Mouse (Mus musculus) megakaryocyte, embryonic 14.5 days (primary cell): ENCODE measurements around the gene Tmem26. TPM values are rescaled to one million over a fixed set of nuclear protein-coding genes. Genes with fewer than 3 reads are reported as not detected.

ENCODE experiments used
- H3K27me3 ChIP-seq: replicated peaks from 2 replicates; pipeline ENCODE3; 2012; ENCODE audit warnings: inconsistent platforms
- H3K36me3 ChIP-seq: replicated peaks from 2 replicates; pipeline ENCODE3; 2012; ENCODE audit warnings: low read length, inconsistent platforms, mixed read lengths
- H3K4me1 ChIP-seq: 2 replicates; pipeline ENCODE4 v1.6.1; 2012; ENCODE audit warnings: inconsistent platforms
- H3K4me3 ChIP-seq: replicated peaks from 2 replicates; pipeline ENCODE3; 2012; ENCODE audit warnings: moderate library complexity, mild to moderate bottlenecking, inconsistent platforms
- H3K9me3 ChIP-seq: 2 replicates; pipeline ENCODE4 v1.6.1; 2012; ENCODE audit warnings: inconsistent platforms
- FLI1 ChIP-seq: IDR thresholded peaks from 2 replicates; pipeline ENCODE4 v1.6.1; 2012; ENCODE audit warnings: low read length, inconsistent platforms, mixed read lengths
- GATA1 ChIP-seq: IDR thresholded peaks from 3 replicates; pipeline ENCODE4 v1.6.1; 2012; ENCODE audit warnings: mixed read lengths, low read length, inconsistent platforms, borderline replicate concordance
- polyA plus RNA-seq: library from polyadenylated mRNA; stranded (reverse); fragments of >175 nt; gene quantifications from 2 replicates; pipeline ENCODE4 v1.2.3, GENCODE M21; 2012; ENCODE audit warnings: low replicate concordance; ENCODE audit not compliant: insufficient read depth

The Tmem26 gene
- polyA plus RNA-seq, 1 experiment: not detected

DNA sequence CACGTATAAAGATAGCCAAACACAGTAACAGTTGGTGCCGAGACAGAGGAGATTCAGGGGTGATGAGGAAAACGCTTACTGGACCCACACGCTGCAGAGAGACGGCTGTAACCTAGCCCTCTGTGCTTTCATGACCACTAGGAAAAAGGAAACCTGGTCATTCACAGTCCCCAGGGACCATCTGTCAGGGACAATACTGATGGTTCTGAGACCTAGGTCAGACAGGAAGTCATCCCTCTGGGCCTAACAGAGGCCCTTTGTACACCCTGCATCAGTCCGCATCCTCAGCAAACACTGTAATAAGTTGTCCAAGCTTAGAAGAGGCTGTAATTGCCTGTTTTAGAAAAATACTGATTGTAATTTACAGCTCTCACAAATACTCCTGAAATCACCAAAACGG lies 76.4 kb downstream of the Tmem26 start:
- no peak for TF ChIP-seq GATA1
- no peak for TF ChIP-seq FLI1

DNA sequence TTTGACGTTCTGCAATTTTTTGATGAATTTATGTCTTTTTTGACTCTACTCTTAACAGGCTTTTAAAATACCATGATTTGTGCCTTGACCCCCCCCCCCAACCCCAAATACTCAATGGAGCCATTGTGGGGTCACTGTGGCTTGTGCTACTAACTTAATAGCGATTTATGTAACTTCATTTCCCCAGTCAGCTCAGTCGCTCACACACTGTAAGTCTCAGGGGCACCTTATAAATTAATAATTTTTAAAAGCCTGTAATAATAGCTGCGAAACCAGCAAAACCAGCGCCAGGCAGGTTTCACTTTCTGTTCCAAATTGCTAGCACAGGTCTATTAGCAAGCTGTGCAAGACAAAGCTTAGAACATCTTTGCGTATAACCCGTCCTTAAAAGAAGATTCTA lies 76.9 kb downstream of the Tmem26 start:
- H3K4me1 ChIP-seq: no peaks in the 10 kb centered on the region
- H3K4me3 ChIP-seq: no peak overlapping the region
- no peaks in the 10 kb centered on the region for H3K36me3 ChIP-seq
- TF ChIP-seq FLI1 (no peak), GATA1 (no peak)
- H3K27me3 ChIP-seq: no peaks in the 10 kb centered on the region
- peaks cover 3% of the 10 kb centered on the region; the same call in 1 of the 2 replicates for H3K9me3 ChIP-seq

More for the DNA sequence above, 76.4 kb downstream of the Tmem26 start:
- Histone ChIP-seq H3K4me1 (no peaks in the 10 kb centered on the region), H3K9me3 (peaks cover 3% of the 10 kb centered on the region; the same call in 1 of the 2 replicates), H3K27me3 (no peaks in the 10 kb centered on the region), H3K4me3 (no peak overlapping the region), H3K36me3 (no peaks in the 10 kb centered on the region)

DNA sequence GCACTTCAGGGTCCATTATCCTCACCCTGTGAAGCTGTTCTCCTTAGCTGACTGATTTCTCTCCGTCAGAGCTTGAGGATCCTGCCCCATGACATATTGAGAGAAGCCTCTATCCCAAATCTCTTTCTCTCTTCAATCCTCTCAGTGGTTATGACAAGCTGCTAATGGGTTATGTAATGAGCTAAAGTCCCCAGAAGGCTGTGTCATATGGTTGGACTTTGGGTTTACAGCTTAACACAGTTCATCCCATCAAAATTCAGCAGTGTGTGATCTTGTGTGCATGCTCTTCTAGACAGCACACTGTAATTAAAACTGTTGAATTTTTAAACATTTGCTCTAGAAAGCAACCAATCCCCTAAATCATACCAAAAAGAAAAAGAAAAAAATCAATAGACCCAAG lies 82.9 kb downstream of the Tmem26 start:
- Histone ChIP-seq H3K36me3 (no peaks in the 10 kb centered on the region), H3K9me3 (peaks cover 4% of the 10 kb centered on the region), H3K4me3 (no peak overlapping the region), H3K4me1 (no peaks in the 10 kb centered on the region), H3K27me3 (no peaks in the 10 kb centered on the region)
- TF ChIP-seq FLI1 (no peak), GATA1 (no peak)

DNA sequence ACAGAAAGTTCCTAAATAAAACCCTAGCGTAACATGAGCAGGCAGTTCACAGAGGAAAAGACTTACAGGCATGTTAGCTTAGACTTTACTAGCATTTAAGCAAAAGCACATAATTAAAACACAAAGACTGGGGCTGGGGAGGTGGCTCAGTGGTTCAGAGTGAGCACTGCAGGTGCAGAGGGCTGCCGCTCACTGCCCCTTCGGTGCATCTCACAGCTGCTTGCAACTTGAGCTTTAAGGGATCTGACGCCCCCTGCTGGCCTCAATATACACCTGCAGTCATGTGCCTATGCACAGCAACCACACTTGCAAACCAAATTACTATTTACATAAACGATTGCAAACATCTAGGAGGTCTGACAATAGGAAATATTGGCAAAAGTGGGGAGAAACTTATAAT lies 87.5 kb downstream of the Tmem26 start:
- Histone ChIP-seq H3K27me3 (no peaks in the 10 kb centered on the region), H3K4me3 (no peak overlapping the region), H3K36me3 (no peaks in the 10 kb centered on the region), H3K9me3 (peaks cover 4% of the 10 kb centered on the region), H3K4me1 (no peaks in the 10 kb centered on the region)
- TF ChIP-seq FLI1: no peak
- no peak for TF ChIP-seq GATA1

DNA sequence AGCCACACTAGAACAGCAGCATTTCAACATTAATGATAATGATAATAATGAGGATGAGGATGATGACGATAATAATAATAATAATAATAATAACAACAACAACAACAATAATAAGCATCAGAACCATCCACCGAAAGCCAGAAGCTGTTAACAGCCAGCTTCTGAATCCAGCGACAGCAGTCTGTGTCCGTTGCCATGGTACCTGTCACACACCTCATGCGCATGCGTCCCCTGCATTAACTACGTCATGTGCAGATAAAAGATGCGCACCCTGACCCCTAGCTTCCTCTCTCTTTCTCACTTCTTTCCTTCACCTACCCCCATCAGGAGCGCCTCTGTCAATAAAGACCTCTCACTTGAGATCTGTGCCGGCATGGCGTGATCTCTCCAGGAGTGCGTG lies 89.3 kb downstream of the Tmem26 start:
- H3K4me1 ChIP-seq: no peaks in the 10 kb centered on the region
- H3K36me3 ChIP-seq: no peaks in the 10 kb centered on the region
- H3K9me3 ChIP-seq: peaks cover 4% of the 10 kb centered on the region
- H3K4me3 ChIP-seq: no peak overlapping the region
- H3K27me3 ChIP-seq: no peaks in the 10 kb centered on the region
- no peak for TF ChIP-seq FLI1
- TF ChIP-seq GATA1: no peak

DNA sequence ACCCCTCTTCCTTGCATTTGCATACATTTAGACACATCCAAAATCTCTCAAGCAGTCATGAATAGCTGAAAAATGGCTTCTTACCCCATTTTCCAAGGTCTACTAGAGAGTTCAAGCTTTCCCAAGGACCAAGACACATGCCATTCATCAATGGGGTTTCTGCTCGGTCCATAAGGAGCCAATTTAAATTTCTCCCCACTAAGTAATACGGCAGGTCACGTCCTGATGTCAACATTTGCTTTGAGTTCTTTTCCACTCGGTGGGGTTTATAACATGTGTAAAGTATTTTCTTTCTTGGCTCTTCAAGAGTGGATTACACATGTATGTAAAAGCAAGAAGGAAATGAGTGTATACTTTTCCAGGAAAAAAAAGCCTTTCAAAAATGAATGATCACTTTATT lies 93.8 kb downstream of the Tmem26 start:
- Histone ChIP-seq H3K4me3 (no peak overlapping the region), H3K36me3 (no peaks in the 10 kb centered on the region), H3K27me3 (no peaks in the 10 kb centered on the region), H3K4me1 (no peaks in the 10 kb centered on the region), H3K9me3 (no peaks in the 10 kb centered on the region)
- no peak for TF ChIP-seq FLI1

DNA sequence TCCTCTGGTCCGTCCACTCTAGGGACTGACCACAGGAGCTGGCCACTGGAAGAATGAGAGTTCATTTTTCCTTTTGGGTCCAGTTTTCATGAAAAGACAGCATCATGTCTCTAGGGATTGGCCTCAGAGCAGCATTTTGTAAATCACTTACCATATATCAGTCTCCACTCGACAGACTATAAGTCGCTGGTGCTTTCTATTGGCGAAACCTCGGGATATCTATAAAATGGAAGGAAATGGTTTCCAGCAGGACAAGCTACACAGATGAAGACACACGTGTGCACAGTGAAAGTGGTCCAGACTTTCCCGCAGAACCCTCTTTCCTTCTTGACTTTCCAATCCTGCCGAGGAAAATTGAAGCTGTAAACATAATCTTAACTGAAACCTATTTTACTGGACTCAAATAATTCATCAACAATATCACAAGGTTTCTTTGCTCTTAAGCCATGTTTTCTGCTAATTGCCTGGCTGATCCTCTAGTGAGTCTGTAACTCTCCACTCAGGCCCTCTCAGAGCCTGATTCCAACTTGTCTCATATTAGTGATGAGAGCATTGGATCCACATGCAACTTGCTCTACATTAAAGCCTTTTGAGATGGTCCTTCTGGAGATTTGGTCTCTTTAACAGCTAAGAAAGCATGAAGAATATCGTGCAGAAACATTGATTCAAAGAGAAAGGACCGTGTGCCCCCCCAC lies 94.8 kb downstream of the Tmem26 start:
- Histone ChIP-seq H3K27me3 (no peaks in the 10 kb centered on the region), H3K36me3 (no peaks in the 10 kb centered on the region), H3K4me3 (no peak overlapping the region), H3K4me1 (no peaks in the 10 kb centered on the region), H3K9me3 (no peaks in the 10 kb centered on the region)
- TF ChIP-seq FLI1 (no peak), GATA1 (no peak)

DNA sequence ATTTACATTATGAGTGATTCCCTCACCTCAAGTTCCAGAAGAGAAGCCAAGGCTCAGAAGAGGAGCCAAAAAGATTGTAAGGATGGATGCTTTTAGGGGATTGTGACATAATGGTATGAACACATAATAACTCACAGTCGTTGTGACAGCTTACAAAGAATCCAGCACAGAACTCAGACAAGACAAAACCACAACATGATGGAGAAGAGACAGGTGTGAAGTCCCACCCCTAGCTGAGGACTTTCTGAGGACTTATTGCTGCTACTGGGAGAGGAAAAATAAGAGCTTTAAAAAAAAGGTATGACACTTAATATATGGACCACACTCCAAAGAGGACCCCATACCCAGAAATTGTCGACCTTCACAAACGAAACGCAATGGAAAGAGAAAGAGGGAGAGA lies 101.1 kb downstream of the Tmem26 start:
- Histone ChIP-seq H3K27me3 (no peaks in the 10 kb centered on the region), H3K36me3 (no peaks in the 10 kb centered on the region), H3K4me1 (no peaks in the 10 kb centered on the region), H3K4me3 (no peak overlapping the region), H3K9me3 (no peaks in the 10 kb centered on the region)
- TF ChIP-seq GATA1 (no peak), FLI1 (no peak)

Other genes with a start within 250 kb of the Tmem26 start
- gene Cabcoco1, start 181.8 kb upstream of the Tmem26 start, polyA plus RNA-seq: not detected in 2 replicates